Mouse (Mus musculus) adrenal gland, postnatal 14 days (tissue): Measurements from ENCODE around the gene Mtr. TPM values are rescaled to one million over a fixed set of nuclear protein-coding genes. Genes with fewer than 3 reads are reported as not detected.
"Not testable (repeated sequence)": the region's sequence is repeated elsewhere in the genome, so short reads cannot be mapped to it uniquely, and the experiment has no call there.

Experiments used
- DNase-seq: peaks from one replicate; pipeline ENCODE4 v3.0.0; 2021; ENCODE audit warnings: mixed read lengths
- total RNA-seq: library from RNA; stranded (reverse); gene quantifications from 2 replicates; pipeline ENCODE4 v1.2.3, GENCODE M21; 2021

Gene Mtr
- total RNA-seq, 1 experiment from 2014 or later: 22.3 TPM

DNA sequence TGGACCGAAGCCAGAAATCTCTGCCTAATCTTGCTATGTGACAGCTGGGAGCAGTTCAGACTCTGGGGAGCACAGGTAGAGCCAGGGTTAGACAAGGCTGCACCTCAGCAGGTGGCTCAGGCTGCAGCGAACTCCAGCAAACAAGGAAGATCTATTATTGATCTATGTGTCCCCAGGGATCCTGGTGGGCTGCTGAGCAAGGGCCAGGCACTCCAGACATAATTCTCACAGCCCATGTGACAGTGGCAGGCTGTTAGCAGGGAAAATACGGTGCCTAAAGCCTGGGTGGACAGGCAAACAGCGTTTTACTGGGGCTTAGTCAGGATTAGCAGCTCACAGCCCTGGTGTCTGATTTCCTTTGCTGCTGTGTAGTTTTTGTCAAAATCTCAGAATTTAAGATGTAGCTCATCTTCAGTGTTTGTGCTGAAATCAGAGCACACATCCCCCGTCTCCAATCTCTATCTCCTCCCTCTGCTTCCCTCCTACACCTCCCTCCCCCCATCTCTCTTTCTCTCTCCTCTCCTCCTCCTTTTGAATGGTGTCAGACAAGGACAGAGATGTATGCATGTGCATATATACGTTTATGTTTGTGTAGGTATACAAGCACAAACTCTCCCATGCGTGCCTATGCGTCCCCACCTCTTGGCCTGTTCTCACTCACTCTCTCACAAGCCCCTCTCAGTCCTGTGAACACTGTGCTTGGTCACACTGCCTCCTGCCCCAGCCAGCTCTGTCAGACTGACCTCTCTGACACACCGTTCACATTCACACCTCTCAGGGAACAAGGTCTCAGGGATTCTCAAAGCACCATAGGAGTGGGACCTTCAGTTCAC is 98.4 kb downstream of the Mtr start:
- DNase-seq: no peak

DNA sequence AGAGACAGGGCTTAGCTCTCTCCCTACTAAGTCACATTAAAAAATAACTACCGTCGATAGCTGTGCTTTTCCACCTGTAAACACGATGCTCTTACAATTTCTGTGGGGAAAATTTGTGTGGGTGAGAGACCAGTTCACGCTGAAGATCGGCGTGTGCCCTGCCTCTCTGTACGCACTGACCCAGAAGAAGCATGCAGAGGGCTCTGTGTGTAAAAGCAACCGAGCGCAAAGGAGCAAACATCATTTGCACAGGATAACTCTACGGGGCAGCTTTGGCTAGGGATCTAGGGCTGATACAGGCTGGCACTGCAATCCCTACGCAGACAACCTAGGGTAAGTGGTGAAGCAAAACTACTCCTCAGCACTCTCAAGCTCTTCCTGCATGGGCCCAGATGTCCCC is 104.0 kb downstream of the Mtr start:
- no peak for DNase-seq

- no peak for DNase-seq
Observed at GRCm38 (mm10) chr13:12146918-12147507, 110.9 kb downstream of the Mtr start.

- DNase-seq: no peak
Observed at GRCm38 (mm10) chr13:12146402-12146801, 111.5 kb downstream of the Mtr start.

GRCm38 (mm10) chr13:12143347-12143746 is 114.6 kb downstream of the Mtr start:
- no peak for DNase-seq

- not testable (repeated sequence) for DNase-seq
Observed at GRCm38 (mm10) chr13:12136461-12136860, 121.5 kb downstream of the Mtr start.

- no peak for DNase-seq
Observed at GRCm38 (mm10) chr13:12133549-12133948, 124.4 kb downstream of the Mtr start.

Other genes with a start within 250 kb of the Mtr start
- 15.3 and 17.2 TPM in 2 replicates for gene Ryr2, start 151.2 kb downstream of the Mtr start, total RNA-seq
- gene Actn2, start 82.6 kb upstream of the Mtr start, total RNA-seq: 8.2 and 8.3 TPM in 2 replicates
- 39.8 and 42.6 TPM in 2 replicates for gene Heatr1, start 136.9 kb upstream of the Mtr start, total RNA-seq
- 59.3 and 67.7 TPM in 2 replicates for gene Lgals8, start 206.8 kb upstream of the Mtr start, total RNA-seq